Mouse (Mus musculus): Measurements from ENCODE around the gene Eif3c. TPM values are rescaled to one million over a fixed set of nuclear protein-coding genes. Genes with fewer than 3 reads are reported as not detected.

Eif3c gene
- polyA plus RNA-seq, 1 experiment from 2014 or later = 175 TPM

GRCm38 (mm10) chr7:126582759-126583158 lies 16.5 kb upstream of the Eif3c start:
- Histone ChIP-seq H3K9me3 (ENCODE audit: control insufficient read depth, low read length) (no peaks in the 10 kb centered on the region), H3K27me3 (ENCODE audit: control insufficient read depth, insufficient read depth, low read length) (peaks cover 4% of the 10 kb centered on the region), H3K9ac (ENCODE audit: low read length) (peak overlapping the region; percentile 35), H3K4me3 (ENCODE audit: low read depth, low read length) (peak overlapping the region; percentile 48), H3K27ac (ENCODE audit: low read depth, low read length) (no peak overlapping the region), H3K36me3 (ENCODE audit: control insufficient read depth, insufficient read depth, low read length) (no peaks in the 10 kb centered on the region), H3K4me2 (ENCODE audit: low read depth, low read length, severe bottlenecking) (peak overlapping the region; percentile 56), H3K4me1 (replicated peaks; ENCODE audit: control insufficient read depth, insufficient read depth, low read length) (no peaks in the 10 kb centered on the region)
- DNase-seq (ENCODE audit: low spot score) (peak; percentile 72), ATAC-seq (replicated peaks; ENCODE audit: low FRiP score) (peak; percentile 77)
- WGBS = 2% methylated on average over 20 of the region's 20 CpGs

GRCm38 (mm10) chr7:126581661-126582060 lies 15.4 kb upstream of the Eif3c start:
- H3K4me2 ChIP-seq (ENCODE audit: low read depth, low read length, severe bottlenecking) = no peak overlapping the region
- H3K36me3 ChIP-seq (ENCODE audit: control insufficient read depth, insufficient read depth, low read length) = no peaks in the 10 kb centered on the region
- no peak overlapping the region for H3K9ac ChIP-seq (ENCODE audit: low read length)
- no peak overlapping the region for H3K27ac ChIP-seq (ENCODE audit: low read depth, low read length)
- no peak overlapping the region for H3K4me3 ChIP-seq (ENCODE audit: low read depth, low read length)
- WGBS = 90% methylated on average over 6 of the region's 6 CpGs
- no peaks in the 10 kb centered on the region for H3K9me3 ChIP-seq (ENCODE audit: control insufficient read depth, low read length)
- no peak for ATAC-seq (replicated peaks; ENCODE audit: low FRiP score)
- peaks cover 4% of the 10 kb centered on the region for H3K27me3 ChIP-seq (ENCODE audit: control insufficient read depth, insufficient read depth, low read length)
- H3K4me1 ChIP-seq (replicated peaks; ENCODE audit: control insufficient read depth, insufficient read depth, low read length) = no peaks in the 10 kb centered on the region
- no peak for DNase-seq (ENCODE audit: low spot score)

GRCm38 (mm10) chr7:126579172-126579571 lies 13.0 kb upstream of the Eif3c start:
- Histone ChIP-seq H3K27ac (ENCODE audit: low read depth, low read length) (no peak overlapping the region), H3K36me3 (ENCODE audit: control insufficient read depth, insufficient read depth, low read length) (no peaks in the 10 kb centered on the region), H3K4me1 (replicated peaks; ENCODE audit: control insufficient read depth, insufficient read depth, low read length) (no peaks in the 10 kb centered on the region), H3K9ac (ENCODE audit: low read length) (no peak overlapping the region), H3K4me2 (ENCODE audit: low read depth, low read length, severe bottlenecking) (no peak overlapping the region), H3K27me3 (ENCODE audit: control insufficient read depth, insufficient read depth, low read length) (no peaks in the 10 kb centered on the region), H3K4me3 (ENCODE audit: low read depth, low read length) (no peak overlapping the region), H3K9me3 (ENCODE audit: control insufficient read depth, low read length) (no peaks in the 10 kb centered on the region)
- ATAC-seq (replicated peaks; ENCODE audit: low FRiP score) = no peak
- 63% methylated on average over 8 of the region's 8 CpGs for WGBS
- no peak for DNase-seq (ENCODE audit: low spot score)

GRCm38 (mm10) chr7:126576946-126577345 lies 10.7 kb upstream of the Eif3c start:
- H3K27me3 ChIP-seq (ENCODE audit: control insufficient read depth, insufficient read depth, low read length) = no peaks in the 10 kb centered on the region
- ATAC-seq (replicated peaks; ENCODE audit: low FRiP score) = no peak
- H3K9ac ChIP-seq (ENCODE audit: low read length) = no peak overlapping the region
- no peaks in the 10 kb centered on the region for H3K36me3 ChIP-seq (ENCODE audit: control insufficient read depth, insufficient read depth, low read length)
- no peaks in the 10 kb centered on the region for H3K9me3 ChIP-seq (ENCODE audit: control insufficient read depth, low read length)
- H3K27ac ChIP-seq (ENCODE audit: low read depth, low read length) = no peak overlapping the region
- DNase-seq (ENCODE audit: low spot score) = peak; percentile 72
- no peak overlapping the region for H3K4me3 ChIP-seq (ENCODE audit: low read depth, low read length)
- H3K4me2 ChIP-seq (ENCODE audit: low read depth, low read length, severe bottlenecking) = no peak overlapping the region
- 56% methylated on average over 8 of the region's 8 CpGs for WGBS
- H3K4me1 ChIP-seq (replicated peaks; ENCODE audit: control insufficient read depth, insufficient read depth, low read length) = no peaks in the 10 kb centered on the region

- 1% methylated on average over 24 of the region's 28 CpGs for WGBS
- Histone ChIP-seq H3K27ac (ENCODE audit: low read depth, low read length) (peak overlapping the region; percentile 31; the same call in 1 of the 2 replicates), H3K9me3 (ENCODE audit: control insufficient read depth, low read length) (no peaks in the 10 kb centered on the region), H3K4me2 (ENCODE audit: low read depth, low read length, severe bottlenecking) (peak overlapping the region; percentile 80), H3K4me3 (ENCODE audit: low read depth, low read length) (peak overlapping the region; percentile 89), H3K4me1 (replicated peaks; ENCODE audit: control insufficient read depth, insufficient read depth, low read length) (no peaks in the 10 kb centered on the region), H3K9ac (ENCODE audit: low read length) (peak overlapping the region; percentile 87), H3K27me3 (ENCODE audit: control insufficient read depth, insufficient read depth, low read length) (no peaks in the 10 kb centered on the region), H3K36me3 (ENCODE audit: control insufficient read depth, insufficient read depth, low read length) (peaks cover 12% of the 10 kb centered on the region)
- ATAC-seq (replicated peaks; ENCODE audit: low FRiP score) = no peak
- DNase-seq (ENCODE audit: low spot score) = no peak
Measured at GRCm38 (mm10) chr7:126565693-126566092, 518 bp downstream of the Eif3c start.

GRCm38 (mm10) chr7:126556635-126557034 lies 9.6 kb downstream of the Eif3c start:
- no peak overlapping the region for H3K27ac ChIP-seq (ENCODE audit: low read depth, low read length)
- no peak overlapping the region for H3K9ac ChIP-seq (ENCODE audit: low read length)
- H3K9me3 ChIP-seq (ENCODE audit: control insufficient read depth, low read length) = no peaks in the 10 kb centered on the region
- H3K4me2 ChIP-seq (ENCODE audit: low read depth, low read length, severe bottlenecking) = no peak overlapping the region
- H3K4me1 ChIP-seq (replicated peaks; ENCODE audit: control insufficient read depth, insufficient read depth, low read length) = no peaks in the 10 kb centered on the region
- H3K4me3 ChIP-seq (ENCODE audit: low read depth, low read length) = no peak overlapping the region
- ATAC-seq (replicated peaks; ENCODE audit: low FRiP score) (no peak), DNase-seq (ENCODE audit: low spot score) (no peak)
- peaks cover 17% of the 10 kb centered on the region; the same call in 1 of the 2 replicates for H3K36me3 ChIP-seq (ENCODE audit: control insufficient read depth, insufficient read depth, low read length)
- no peaks in the 10 kb centered on the region for H3K27me3 ChIP-seq (ENCODE audit: control insufficient read depth, insufficient read depth, low read length)
- WGBS = 97% methylated on average over 5 of the region's 5 CpGs

GRCm38 (mm10) chr7:126554796-126555195 lies 11.4 kb downstream of the Eif3c start:
- WGBS = 97% methylated on average over 1 of the region's 1 CpGs
- Histone ChIP-seq H3K9ac (ENCODE audit: low read length) (no peak overlapping the region), H3K27ac (ENCODE audit: low read depth, low read length) (no peak overlapping the region), H3K4me1 (replicated peaks; ENCODE audit: control insufficient read depth, insufficient read depth, low read length) (no peaks in the 10 kb centered on the region), H3K27me3 (ENCODE audit: control insufficient read depth, insufficient read depth, low read length) (no peaks in the 10 kb centered on the region), H3K4me2 (ENCODE audit: low read depth, low read length, severe bottlenecking) (no peak overlapping the region), H3K4me3 (ENCODE audit: low read depth, low read length) (no peak overlapping the region), H3K36me3 (ENCODE audit: control insufficient read depth, insufficient read depth, low read length) (peaks cover 13% of the 10 kb centered on the region; the same call in 1 of the 2 replicates), H3K9me3 (ENCODE audit: control insufficient read depth, low read length) (no peaks in the 10 kb centered on the region)
- ATAC-seq (replicated peaks; ENCODE audit: low FRiP score) (no peak), DNase-seq (ENCODE audit: low spot score) (no peak)

- Histone ChIP-seq H3K4me3 (ENCODE audit: low read depth, low read length) (no peak overlapping the region), H3K9me3 (ENCODE audit: control insufficient read depth, low read length) (no peaks in the 10 kb centered on the region), H3K27me3 (ENCODE audit: control insufficient read depth, insufficient read depth, low read length) (no peaks in the 10 kb centered on the region), H3K9ac (ENCODE audit: low read length) (no peak overlapping the region), H3K27ac (ENCODE audit: low read depth, low read length) (no peak overlapping the region), H3K4me1 (replicated peaks; ENCODE audit: control insufficient read depth, insufficient read depth, low read length) (no peaks in the 10 kb centered on the region), H3K36me3 (ENCODE audit: control insufficient read depth, insufficient read depth, low read length) (peaks cover 6% of the 10 kb centered on the region), H3K4me2 (ENCODE audit: low read depth, low read length, severe bottlenecking) (no peak overlapping the region)
- no peak for ATAC-seq (replicated peaks; ENCODE audit: low FRiP score)
- WGBS = 99% methylated on average over 2 of the region's 2 CpGs
- no peak for DNase-seq (ENCODE audit: low spot score)
Measured at GRCm38 (mm10) chr7:126545631-126546030, 20.6 kb downstream of the Eif3c start.

GRCm38 (mm10) chr7:126541661-126542060 lies 24.6 kb downstream of the Eif3c start:
- Histone ChIP-seq H3K27ac (ENCODE audit: low read depth, low read length) (no peak overlapping the region), H3K4me1 (replicated peaks; ENCODE audit: control insufficient read depth, insufficient read depth, low read length) (no peaks in the 10 kb centered on the region), H3K4me3 (ENCODE audit: low read depth, low read length) (no peak overlapping the region), H3K9me3 (ENCODE audit: control insufficient read depth, low read length) (no peaks in the 10 kb centered on the region), H3K4me2 (ENCODE audit: low read depth, low read length, severe bottlenecking) (no peak overlapping the region), H3K36me3 (ENCODE audit: control insufficient read depth, insufficient read depth, low read length) (peaks cover 3% of the 10 kb centered on the region), H3K27me3 (ENCODE audit: control insufficient read depth, insufficient read depth, low read length) (peaks cover 4% of the 10 kb centered on the region; the same call in 1 of the 2 replicates), H3K9ac (ENCODE audit: low read length) (no peak overlapping the region)
- DNase-seq (ENCODE audit: low spot score) (no peak), ATAC-seq (replicated peaks; ENCODE audit: low FRiP score) (no peak)
- WGBS = 90% methylated on average over 1 of the region's 1 CpGs
